Mouse (Mus musculus) limb, embryonic 10.5 days (tissue): ENCODE data around the gene Fryl. TPM values are rescaled to one million over a fixed set of nuclear protein-coding genes. Genes with fewer than 3 reads are reported as not detected.
A peak's percentile ranks its signal among the peaks of the same experiment; 100 is the strongest.

Experiments used
- DNase-seq: peaks from one replicate; pipeline ENCODE4 v3.0.0-alpha.2; 2017; ENCODE audit warnings: low spot score
- H3K27ac ChIP-seq: fragments of 300-500 bp; sonication (generic); 2 replicates; pipeline ENCODE4 v1.5.1; 2016; ENCODE audit warnings: mild to moderate bottlenecking
- H3K27me3 ChIP-seq: fragments of 300-500 bp; sonication (generic); 2 replicates; pipeline ENCODE4 v1.6.1; 2016; ENCODE audit warnings: low read depth, mild to moderate bottlenecking; ENCODE audit not compliant: poor library complexity, severe bottlenecking
- H3K36me3 ChIP-seq: fragments of 300-500 bp; sonication (generic); 2 replicates; pipeline ENCODE4 v1.6.1; 2016; ENCODE audit warnings: mild to moderate bottlenecking, moderate library complexity
- H3K4me1 ChIP-seq: fragments of 300-500 bp; sonication (generic); 2 replicates; pipeline ENCODE4 v1.6.1; 2016
- H3K4me3 ChIP-seq: fragments of 300-500 bp; sonication (generic); 2 replicates; pipeline ENCODE4 v1.5.1; 2016; ENCODE audit warnings: mild to moderate bottlenecking, moderate library complexity
- H3K9me3 ChIP-seq: fragments of 300-500 bp; sonication (generic); replicated peaks from 2 replicates; pipeline ENCODE4 v1.6.1; 2016; ENCODE audit warnings: mild to moderate bottlenecking
- WGBS: fragments of 180-500 bp; shearing (Covaris S2); methylation state at CpG from one replicate; pipeline ENCODE4 v1.1.7; 2016; 5-methylcytosine and 5-hydroxymethylcytosine counted together
- polyA plus RNA-seq: library from polyadenylated mRNA; unstranded; fragments of >200 nt; fragmentation: Nextera tagmentation; extraction: Ambion mirVana; gene quantifications from 2 replicates; pipeline ENCODE4 v1.2.1, GENCODE M21; 2016

The Fryl gene
- polyA plus RNA-seq, 1 experiment from 2014 or later, result 22.6 TPM

- peaks cover 2% of the 10 kb centered on the region; the same call in 1 of the 2 replicates for H3K36me3 ChIP-seq
- DNase-seq, result no peak
- H3K27ac ChIP-seq, result no peak overlapping the region
- H3K4me3 ChIP-seq, result no peak overlapping the region
- H3K4me1 ChIP-seq, result peaks cover 29% of the 10 kb centered on the region
- no peaks in the 10 kb centered on the region for H3K27me3 ChIP-seq
- H3K9me3 ChIP-seq, result no peaks in the 10 kb centered on the region
Measured at GRCm38 (mm10) chr5:73252739-73253138, 3.7 kb downstream of the Fryl start.

GRCm38 (mm10) chr5:73249341-73249740, 7.1 kb downstream of the Fryl start:
- DNase-seq, result no peak
- no peak overlapping the region for H3K4me3 ChIP-seq
- H3K9me3 ChIP-seq, result no peaks in the 10 kb centered on the region
- WGBS, result 93% methylated on average over 4 of the region's 4 CpGs
- H3K27me3 ChIP-seq, result no peaks in the 10 kb centered on the region
- peaks cover 2% of the 10 kb centered on the region; the same call in 1 of the 2 replicates for H3K36me3 ChIP-seq
- peaks cover 16% of the 10 kb centered on the region for H3K4me1 ChIP-seq
- no peak overlapping the region for H3K27ac ChIP-seq

GRCm38 (mm10) chr5:73248211-73248610, 8.2 kb downstream of the Fryl start:
- Histone ChIP-seq H3K9me3 (no peaks in the 10 kb centered on the region), H3K36me3 (peaks cover 2% of the 10 kb centered on the region; the same call in 1 of the 2 replicates), H3K4me1 (peaks cover 11% of the 10 kb centered on the region; the same call in 1 of the 2 replicates), H3K27me3 (no peaks in the 10 kb centered on the region), H3K4me3 (no peak overlapping the region), H3K27ac (no peak overlapping the region)
- 81% methylated on average over 8 of the region's 8 CpGs for WGBS
- no peak for DNase-seq

GRCm38 (mm10) chr5:73246414-73246813, 10.0 kb downstream of the Fryl start:
- WGBS, result 89% methylated on average over 6 of the region's 6 CpGs
- Histone ChIP-seq H3K27me3 (no peaks in the 10 kb centered on the region), H3K27ac (no peak overlapping the region), H3K4me3 (no peak overlapping the region), H3K4me1 (peaks cover 11% of the 10 kb centered on the region; the same call in 1 of the 2 replicates), H3K9me3 (no peaks in the 10 kb centered on the region), H3K36me3 (peaks cover 2% of the 10 kb centered on the region; the same call in 1 of the 2 replicates)
- no peak for DNase-seq

- Histone ChIP-seq H3K4me3 (no peak overlapping the region), H3K4me1 (peaks cover 11% of the 10 kb centered on the region; the same call in 1 of the 2 replicates), H3K9me3 (no peaks in the 10 kb centered on the region), H3K27me3 (no peaks in the 10 kb centered on the region), H3K27ac (no peak overlapping the region), H3K36me3 (no peaks in the 10 kb centered on the region; the same call in 1 of the 2 replicates)
- 89% methylated on average over 13 of the region's 13 CpGs for WGBS
- no peak for DNase-seq
Measured at GRCm38 (mm10) chr5:73244403-73244802, 12.0 kb downstream of the Fryl start.

- no peaks in the 10 kb centered on the region for H3K36me3 ChIP-seq
- H3K4me3 ChIP-seq, result no peak overlapping the region
- H3K4me1 ChIP-seq, result peaks cover 9% of the 10 kb centered on the region
- H3K9me3 ChIP-seq, result no peaks in the 10 kb centered on the region
- no peak for DNase-seq
- WGBS, result 94% methylated on average over 8 of the region's 8 CpGs
- no peak overlapping the region for H3K27ac ChIP-seq
- no peaks in the 10 kb centered on the region for H3K27me3 ChIP-seq
Measured at GRCm38 (mm10) chr5:73241966-73242365, 14.5 kb downstream of the Fryl start.

GRCm38 (mm10) chr5:73241332-73241731, 15.1 kb downstream of the Fryl start:
- 90% methylated on average over 10 of the region's 10 CpGs for WGBS
- H3K36me3 ChIP-seq, result no peaks in the 10 kb centered on the region

GRCm38 (mm10) chr5:73240391-73240790, 16.0 kb downstream of the Fryl start:
- H3K4me1 ChIP-seq, result peaks cover 9% of the 10 kb centered on the region
- H3K4me3 ChIP-seq, result no peak overlapping the region
- no peaks in the 10 kb centered on the region for H3K27me3 ChIP-seq
- DNase-seq, result no peak
- H3K27ac ChIP-seq, result no peak overlapping the region
- no peaks in the 10 kb centered on the region for H3K9me3 ChIP-seq
- H3K36me3 ChIP-seq, result no peaks in the 10 kb centered on the region
- WGBS, result 95% methylated on average over 6 of the region's 6 CpGs

More at GRCm38 (mm10) chr5:73241332-73241731, 15.1 kb downstream of the Fryl start:
- no peaks in the 10 kb centered on the region for H3K9me3 ChIP-seq
- no peaks in the 10 kb centered on the region for H3K27me3 ChIP-seq
- peaks cover 10% of the 10 kb centered on the region for H3K4me1 ChIP-seq
- no peak for DNase-seq
- no peak overlapping the region for H3K27ac ChIP-seq
- H3K4me3 ChIP-seq, result no peak overlapping the region

GRCm38 (mm10) chr5:73236894-73237334, 19.5 kb downstream of the Fryl start:
- 0 out of 2 replicates have a peak overlapping the region, but pooled peaks have one; percentile 42 for H3K27ac ChIP-seq
- no peak overlapping the region for H3K4me3 ChIP-seq
- WGBS, result 14% methylated on average over 6 of the region's 6 CpGs
- H3K27me3 ChIP-seq, result no peaks in the 10 kb centered on the region
- no peaks in the 10 kb centered on the region for H3K9me3 ChIP-seq
- H3K4me1 ChIP-seq, result peaks cover 39% of the 10 kb centered on the region
- no peak for DNase-seq
- no peaks in the 10 kb centered on the region for H3K36me3 ChIP-seq

GRCm38 (mm10) chr5:73235201-73235600, 21.2 kb downstream of the Fryl start:
- Histone ChIP-seq H3K27ac (no peak overlapping the region), H3K36me3 (no peaks in the 10 kb centered on the region), H3K4me3 (no peak overlapping the region), H3K4me1 (peaks cover 55% of the 10 kb centered on the region), H3K27me3 (no peaks in the 10 kb centered on the region), H3K9me3 (no peaks in the 10 kb centered on the region)
- 87% methylated on average over 5 of the region's 5 CpGs for WGBS
- DNase-seq, result no peak

- H3K27me3 ChIP-seq, result no peaks in the 10 kb centered on the region
- H3K4me1 ChIP-seq, result peaks cover 55% of the 10 kb centered on the region
- 74% methylated on average over 17 of the region's 17 CpGs for WGBS
- no peaks in the 10 kb centered on the region for H3K9me3 ChIP-seq
- no peak overlapping the region for H3K4me3 ChIP-seq
- DNase-seq, result no peak
- H3K27ac ChIP-seq, result no peak overlapping the region
- H3K36me3 ChIP-seq, result no peaks in the 10 kb centered on the region
Measured at GRCm38 (mm10) chr5:73233018-73233881, 23.2 kb downstream of the Fryl start.

- Histone ChIP-seq H3K4me3 (0 out of 2 replicates have a peak overlapping the region, but pooled peaks have one; percentile 11), H3K27me3 (no peaks in the 10 kb centered on the region), H3K36me3 (no peaks in the 10 kb centered on the region; the same call in 1 of the 2 replicates), H3K27ac (no peak overlapping the region; the same call in 1 of the 2 replicates), H3K4me1 (peaks cover 54% of the 10 kb centered on the region), H3K9me3 (no peaks in the 10 kb centered on the region)
- WGBS, result 18% methylated on average over 9 of the region's 9 CpGs
- DNase-seq, result peak; percentile 52
Measured at GRCm38 (mm10) chr5:73232267-73232666, 24.2 kb downstream of the Fryl start.

GRCm38 (mm10) chr5:73231835-73232234, 24.6 kb downstream of the Fryl start:
- Histone ChIP-seq H3K36me3 (no peaks in the 10 kb centered on the region; the same call in 1 of the 2 replicates), H3K27ac (no peak overlapping the region; the same call in 1 of the 2 replicates), H3K4me1 (peaks cover 50% of the 10 kb centered on the region), H3K27me3 (no peaks in the 10 kb centered on the region), H3K4me3 (no peak overlapping the region), H3K9me3 (no peaks in the 10 kb centered on the region)
- DNase-seq, result no peak
- 8% methylated on average over 6 of the region's 6 CpGs for WGBS
